Mouse (Mus musculus) urinary bladder, adult 2 months (tissue): ENCODE results near the gene Tmem229b. TPM values are rescaled to one million over a fixed set of nuclear protein-coding genes. Genes with fewer than 3 reads are reported as not detected.

Experiments
- polyA plus RNA-seq: library from polyadenylated mRNA; depleted of rRNA; stranded (reverse); fragments of >200 nt; gene quantifications from 2 replicates; pipeline ENCODE4 v1.2.3, GENCODE M21; 2012; rRNA removed

Tmem229b gene
- polyA plus RNA-seq, 1 experiment = 8.0 TPM

Other genes starting within 250 kb of the Tmem229b start
- 60.7 and 62.8 TPM in 2 replicates for gene Atp6v1d, start 146.0 kb downstream of the Tmem229b start, polyA plus RNA-seq
- 50.3 and 51.6 TPM in 2 replicates for gene Eif2s1, start 145.8 kb downstream of the Tmem229b start, polyA plus RNA-seq
- gene Plek2, start 100.7 kb downstream of the Tmem229b start, polyA plus RNA-seq = 11.7 and 12.1 TPM in 2 replicates
- 20.9 and 22.1 TPM in 2 replicates for gene Plekhh1, start 21.5 kb upstream of the Tmem229b start, polyA plus RNA-seq
- 36.5 and 47.7 TPM in 2 replicates for gene Pigh, start 82.0 kb upstream of the Tmem229b start, polyA plus RNA-seq
- 18.9 and 24.4 TPM in 2 replicates for gene Arg2, start 123.2 kb upstream of the Tmem229b start, polyA plus RNA-seq
- gene Vti1b, start 165.0 kb upstream of the Tmem229b start, polyA plus RNA-seq = 86.4 and 97.2 TPM in 2 replicates
- 14.2 and 19.0 TPM in 2 replicates for gene Rdh11, start 184.7 kb upstream of the Tmem229b start, polyA plus RNA-seq
- 6.7 and 8.3 TPM in 2 replicates for gene Rdh12, start 201.3 kb upstream of the Tmem229b start, polyA plus RNA-seq